Mouse (Mus musculus) erythroid progenitor cell, adult 5-6 weeks (primary cell): ENCODE results near the gene Palld. TPM values are rescaled to one million over a fixed set of nuclear protein-coding genes. Genes with fewer than 3 reads are reported as not detected.

Source experiments
- ATAC-seq: replicated peaks from 2 replicates; pipeline ENCODE4 v1.8.0; 2016; ENCODE audit warnings: moderate number of reproducible peaks, mild to moderate bottlenecking, moderate TSS enrichment, inconsistent platforms; ENCODE audit not compliant: poor library complexity, low FRiP score, severe bottlenecking
- total RNA-seq, 2 experiments: library from RNA; stranded (forward) in 1 of 2; stranded (reverse) in 1 of 2; fragments of 150-400 nt in 1 of 2; fragments of 186-747, 209-891 nt in 1 of 2; gene quantifications; 2 replicates each; pipeline versions ENCODE4 v1.2.3 to v1.2.4; 2015 to 2017; ENCODE audit warnings: low replicate concordance in 2 of 2

Palld gene
- total RNA-seq, 2 experiments from 2014 or later = 3.8 TPM; not detected in 1

DNA sequence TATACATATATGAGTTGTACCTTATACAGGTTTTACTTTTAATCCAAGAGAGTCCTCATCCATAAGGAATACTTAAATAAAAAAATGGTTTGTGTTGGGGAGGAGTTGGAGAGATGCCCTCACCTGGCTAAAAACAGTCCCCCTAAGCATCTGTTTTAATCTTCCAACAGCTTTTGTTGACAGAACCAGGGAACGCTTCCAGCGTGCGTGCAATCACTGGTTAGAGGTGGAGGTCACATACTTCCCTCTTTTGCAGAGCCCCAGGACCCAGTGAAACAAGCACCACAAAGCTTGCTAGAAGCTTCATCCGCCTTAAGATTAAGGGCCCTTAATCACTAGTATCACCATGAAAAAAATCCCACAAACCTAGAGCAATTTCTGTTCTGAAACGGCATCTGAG is 365.0 kb downstream of the Palld start:
- no peak for ATAC-seq

DNA sequence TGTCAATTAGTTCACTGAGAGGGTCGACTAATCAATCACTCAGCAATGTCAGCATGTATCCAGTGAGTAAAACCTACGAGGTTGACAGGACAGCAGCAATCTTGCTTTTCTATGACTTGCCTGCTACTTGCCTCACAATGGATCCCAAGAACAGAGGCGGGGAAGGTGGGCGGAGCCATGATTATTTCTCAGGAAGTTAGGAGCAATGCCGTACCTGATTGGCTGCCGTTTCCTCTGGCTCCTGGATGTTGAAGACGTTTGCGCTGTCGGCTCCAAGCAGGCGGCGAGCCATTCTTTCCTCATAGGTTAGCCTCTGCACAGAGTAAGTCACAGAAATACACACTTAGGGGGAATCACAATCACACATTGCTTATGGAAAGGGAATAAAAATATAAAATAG is 367.0 kb downstream of the Palld start:
- no peak for ATAC-seq

DNA sequence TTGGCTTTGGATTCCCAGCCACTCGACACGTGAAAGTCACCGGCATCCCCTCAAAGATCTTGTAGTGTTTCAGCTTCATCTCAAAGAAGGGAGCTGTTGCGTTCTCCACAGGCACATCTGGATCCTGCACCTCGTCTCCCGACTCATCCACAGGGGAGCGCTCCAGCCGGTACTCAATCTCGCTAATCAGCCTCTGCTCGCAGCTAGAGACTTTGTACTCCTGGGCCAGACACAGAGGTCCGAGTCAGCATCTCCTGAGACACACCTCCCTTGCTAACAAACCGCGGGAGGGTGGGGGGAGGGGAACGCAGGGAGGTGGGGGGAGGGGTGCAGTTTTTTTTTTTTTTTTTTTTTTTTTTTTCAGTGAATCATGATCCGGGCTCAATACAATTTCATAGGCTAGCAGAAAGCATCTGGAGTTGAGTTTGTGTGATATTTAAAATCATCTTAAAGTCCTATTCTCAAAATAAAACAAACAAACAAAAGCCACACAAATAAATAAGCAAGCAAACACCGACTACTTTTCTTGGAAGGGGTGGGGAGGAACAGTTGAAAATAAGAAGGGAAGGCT is 369.0 kb downstream of the Palld start:
- ATAC-seq = no peak

DNA sequence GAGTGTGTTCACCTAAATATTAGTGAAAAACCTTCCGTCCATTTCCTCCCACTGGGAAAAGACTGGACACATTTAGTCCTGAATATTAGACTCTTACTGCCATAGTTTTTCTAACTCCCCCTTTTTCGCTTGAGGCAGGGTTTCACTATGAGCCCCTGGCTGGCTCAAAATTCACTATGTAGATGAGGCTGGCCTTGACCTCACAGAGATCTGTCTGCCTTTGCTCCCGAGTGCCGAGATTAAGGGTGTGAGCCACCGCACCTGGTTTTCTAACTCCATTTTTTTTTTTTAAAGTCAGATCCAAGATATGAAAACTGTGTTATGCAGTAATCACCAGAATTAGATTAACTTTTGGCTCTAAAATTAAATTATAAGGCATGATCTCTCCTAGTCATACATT is 369.7 kb downstream of the Palld start:
- no peak for ATAC-seq

DNA sequence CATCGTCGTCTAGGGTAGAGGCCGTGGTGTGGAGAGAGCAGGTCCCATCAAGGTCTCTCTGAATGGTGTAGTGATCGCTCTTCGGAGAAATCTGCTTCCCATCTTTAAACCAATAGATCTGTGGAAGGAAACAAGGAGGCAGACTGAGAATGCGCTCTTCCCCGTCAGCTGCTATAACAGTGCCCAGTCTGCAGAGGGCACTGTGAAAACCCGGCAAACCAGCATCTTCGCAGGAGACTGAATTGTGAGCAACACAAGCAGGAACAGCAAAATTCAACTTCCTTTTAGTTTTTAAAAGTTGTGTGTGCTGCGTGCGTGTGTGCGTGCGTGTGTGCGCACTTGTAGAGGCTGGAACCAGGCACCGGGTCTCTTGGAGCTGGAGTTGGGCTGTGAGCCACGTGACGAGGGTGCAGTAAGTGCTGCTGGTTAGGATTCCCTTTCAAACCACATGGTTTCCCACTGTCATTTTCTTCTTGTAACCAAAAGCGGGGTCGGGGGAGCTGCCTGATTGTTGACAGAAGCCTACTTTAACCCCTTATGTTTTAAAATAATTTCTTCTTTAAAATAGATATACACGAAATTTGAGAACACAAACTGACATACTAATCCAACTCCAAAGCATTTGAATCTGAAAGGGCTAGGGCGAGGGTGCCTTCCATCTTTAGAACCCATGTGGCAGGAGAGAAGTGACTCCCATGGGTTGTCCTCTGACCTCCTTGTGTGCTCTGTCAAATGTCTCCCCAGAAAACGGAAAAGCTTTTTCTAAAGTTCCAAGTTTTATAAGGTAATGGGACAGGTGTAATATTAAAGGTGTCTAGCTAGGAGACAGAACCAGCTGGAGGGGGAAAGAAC is 370.3 kb downstream of the Palld start:
- no peak for ATAC-seq

DNA sequence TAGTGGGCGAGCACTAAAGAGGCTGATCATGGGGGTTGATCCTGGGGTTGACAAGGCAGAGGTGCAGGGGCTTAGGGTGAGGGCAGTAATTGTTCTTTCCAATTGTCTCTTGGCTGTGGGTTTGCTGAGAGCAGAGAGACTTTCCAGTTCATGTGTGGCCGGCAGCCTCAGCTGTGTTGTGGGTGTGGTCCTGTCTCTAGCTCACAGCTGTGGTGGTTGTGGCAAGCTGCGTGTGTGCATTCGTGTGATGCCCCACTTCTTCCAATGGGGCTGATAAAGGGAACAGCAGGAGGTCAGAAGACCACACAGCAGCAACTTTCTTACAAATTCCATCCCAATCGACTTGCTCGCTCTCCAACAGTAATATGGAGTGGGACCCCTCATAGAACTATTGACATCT is 373.8 kb downstream of the Palld start:
- ATAC-seq = no peak

DNA sequence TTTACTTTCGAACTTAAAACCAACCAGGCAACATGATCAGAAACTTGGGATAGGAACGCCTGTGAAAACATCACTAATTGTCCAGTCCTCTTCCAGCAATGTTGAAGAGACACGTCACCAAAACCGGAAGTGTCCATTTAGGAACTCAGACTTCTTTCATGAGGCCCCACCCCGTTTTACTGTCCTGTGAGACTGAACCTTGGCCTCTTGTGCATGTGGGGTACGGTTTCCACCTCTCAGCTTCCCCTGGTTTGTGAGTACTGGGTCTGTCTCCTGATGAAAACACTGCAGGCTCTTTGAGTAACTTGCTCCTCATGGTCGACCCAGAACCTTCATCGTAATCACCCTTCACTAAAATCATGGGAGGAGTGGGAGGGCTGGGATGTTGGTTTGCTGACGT is 374.3 kb downstream of the Palld start:
- ATAC-seq = no peak

DNA sequence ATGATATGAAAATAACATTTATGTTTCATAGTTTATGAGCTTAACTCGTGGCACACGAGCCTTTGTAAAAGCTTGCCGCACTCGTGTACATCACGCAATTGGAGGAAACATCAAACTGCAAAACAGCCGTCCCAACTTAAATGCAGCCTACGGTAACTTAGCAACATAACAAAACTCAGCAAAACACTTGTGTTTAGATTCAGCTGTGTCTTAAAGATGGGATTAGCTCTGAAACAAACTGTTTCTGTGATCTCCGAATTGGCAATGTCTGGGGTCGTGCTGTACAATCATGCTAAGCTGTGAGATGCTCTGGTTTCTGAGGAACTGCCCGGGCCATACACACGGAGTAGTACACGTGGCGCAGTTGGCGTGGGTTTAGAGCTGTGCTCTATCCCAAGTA is 375.5 kb downstream of the Palld start:
- no peak for ATAC-seq

DNA sequence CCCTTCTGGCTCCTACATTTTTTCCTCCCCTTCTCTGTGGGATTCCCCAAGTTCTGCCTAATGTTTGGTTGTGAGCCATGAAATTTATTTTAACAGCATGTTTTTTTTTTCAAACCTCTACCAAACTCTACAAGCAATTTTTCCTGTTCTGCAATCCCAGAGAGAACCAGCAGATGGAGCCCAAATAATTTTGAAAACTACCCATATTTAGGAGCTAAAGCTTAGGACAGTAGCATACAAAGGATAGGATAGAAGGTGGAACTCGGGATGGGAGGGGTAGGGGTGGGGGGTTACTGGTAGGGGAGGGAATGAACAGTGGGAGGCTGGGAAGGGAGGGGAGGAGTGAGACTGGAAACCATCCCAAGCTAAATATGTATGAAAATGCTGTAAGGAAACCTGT is 380.4 kb downstream of the Palld start:
- no peak for ATAC-seq

DNA sequence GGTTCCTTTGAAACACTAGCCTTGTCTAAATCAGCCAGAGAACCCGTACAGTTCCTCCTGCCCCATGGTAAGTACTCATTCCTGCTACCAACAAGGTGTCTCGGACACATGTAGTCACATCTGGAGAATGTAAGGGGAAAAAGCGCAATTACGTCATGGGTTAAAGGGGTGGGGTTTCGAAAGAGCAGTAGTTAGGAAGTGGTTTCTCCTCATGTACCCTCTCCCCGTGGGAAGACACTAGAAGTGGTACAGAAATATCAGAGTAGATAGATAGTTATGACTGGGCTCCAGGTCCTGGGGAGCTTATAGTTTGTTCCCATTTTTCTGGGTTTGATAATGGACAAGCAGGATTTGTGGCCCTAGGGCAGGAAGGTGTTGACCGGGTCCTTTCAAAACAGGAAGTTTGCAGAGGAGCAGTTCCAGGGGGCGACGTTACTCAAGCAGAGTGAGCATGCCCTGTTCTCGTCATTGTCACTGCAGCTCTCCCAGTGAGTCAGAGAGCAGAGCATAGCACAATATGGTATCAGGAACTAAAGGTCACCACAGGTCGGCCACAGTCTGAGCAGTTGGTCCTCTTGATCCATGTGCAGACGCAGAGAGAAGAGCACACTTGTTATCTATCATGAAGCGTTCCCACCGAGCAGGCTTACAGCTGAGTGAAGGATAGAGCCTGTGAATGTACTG is 384.8 kb downstream of the Palld start:
- no peak for ATAC-seq

DNA sequence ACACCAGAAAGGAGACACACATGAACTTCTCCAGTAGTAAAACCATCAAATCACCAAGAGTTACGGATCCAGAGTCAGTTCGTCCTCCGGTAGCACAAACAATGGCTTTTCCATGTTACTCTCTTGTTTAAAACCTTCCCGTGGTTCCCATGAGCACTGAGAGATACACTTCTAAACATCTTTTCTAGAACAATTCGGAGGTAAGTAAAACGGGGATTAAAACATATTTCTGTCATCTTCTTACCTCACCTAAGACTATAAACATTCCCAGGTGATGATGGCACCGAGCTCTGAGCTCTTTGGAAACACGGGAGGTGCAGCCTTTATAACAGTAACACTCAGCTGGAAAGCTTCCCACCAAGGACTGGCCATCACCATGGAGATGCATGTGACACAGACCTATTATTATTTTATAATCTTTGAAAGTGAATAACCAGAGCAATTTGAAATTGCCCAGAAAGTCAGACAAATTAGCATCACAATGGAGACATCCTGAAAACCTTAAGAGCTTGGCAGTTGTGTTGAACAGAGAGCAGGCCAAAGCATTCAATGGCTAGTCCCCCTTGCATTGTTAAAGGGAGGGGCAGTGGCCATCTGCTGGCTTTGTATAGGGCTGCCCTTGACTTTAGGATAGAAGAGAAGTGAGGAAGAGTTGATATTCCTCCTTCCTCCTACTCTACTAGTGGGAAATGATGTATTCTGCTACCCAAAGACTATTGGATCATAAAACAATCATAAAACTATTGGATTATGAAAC is 385.6 kb downstream of the Palld start:
- ATAC-seq = no peak

DNA sequence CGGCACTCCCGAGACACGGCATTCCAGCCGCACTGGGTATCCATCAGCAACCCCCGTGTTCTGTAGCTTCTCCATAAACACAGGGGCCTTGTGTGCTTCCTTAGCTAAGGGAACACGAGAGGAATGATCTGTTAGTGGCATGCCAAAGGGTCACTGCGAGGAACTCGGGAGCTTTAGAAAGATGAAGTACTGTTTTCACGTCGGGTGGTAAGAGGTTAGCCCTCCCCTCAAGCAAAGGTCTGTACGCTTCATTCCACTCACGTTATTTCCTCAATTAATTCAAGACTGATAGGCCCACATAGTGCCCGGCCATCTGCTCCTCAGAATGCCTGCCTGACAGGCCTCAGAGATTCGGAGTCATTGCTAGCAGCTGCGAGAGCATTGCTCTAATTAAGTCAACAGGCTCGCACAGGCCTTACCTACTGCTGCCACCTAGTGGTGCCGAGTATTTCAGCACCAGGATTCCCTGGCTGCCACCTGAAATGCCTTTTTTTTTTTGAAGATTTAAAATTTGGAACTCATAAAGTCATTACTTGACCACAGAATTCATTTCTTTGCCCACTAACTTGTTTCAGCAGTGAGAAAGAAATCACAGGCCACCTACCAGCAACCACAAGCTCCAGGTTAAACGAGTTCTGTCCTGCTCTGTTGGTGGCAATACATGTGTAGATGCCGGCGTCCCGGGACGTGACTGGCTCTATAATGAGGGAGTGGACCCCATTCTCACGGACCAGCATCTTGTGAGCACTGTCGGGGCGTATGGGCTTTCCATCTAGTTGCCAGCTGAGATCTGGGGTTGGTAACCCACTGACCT is 386.4 kb downstream of the Palld start:
- 0 out of 2 replicates have a peak, but pooled peaks have one; percentile 49 for ATAC-seq

DNA sequence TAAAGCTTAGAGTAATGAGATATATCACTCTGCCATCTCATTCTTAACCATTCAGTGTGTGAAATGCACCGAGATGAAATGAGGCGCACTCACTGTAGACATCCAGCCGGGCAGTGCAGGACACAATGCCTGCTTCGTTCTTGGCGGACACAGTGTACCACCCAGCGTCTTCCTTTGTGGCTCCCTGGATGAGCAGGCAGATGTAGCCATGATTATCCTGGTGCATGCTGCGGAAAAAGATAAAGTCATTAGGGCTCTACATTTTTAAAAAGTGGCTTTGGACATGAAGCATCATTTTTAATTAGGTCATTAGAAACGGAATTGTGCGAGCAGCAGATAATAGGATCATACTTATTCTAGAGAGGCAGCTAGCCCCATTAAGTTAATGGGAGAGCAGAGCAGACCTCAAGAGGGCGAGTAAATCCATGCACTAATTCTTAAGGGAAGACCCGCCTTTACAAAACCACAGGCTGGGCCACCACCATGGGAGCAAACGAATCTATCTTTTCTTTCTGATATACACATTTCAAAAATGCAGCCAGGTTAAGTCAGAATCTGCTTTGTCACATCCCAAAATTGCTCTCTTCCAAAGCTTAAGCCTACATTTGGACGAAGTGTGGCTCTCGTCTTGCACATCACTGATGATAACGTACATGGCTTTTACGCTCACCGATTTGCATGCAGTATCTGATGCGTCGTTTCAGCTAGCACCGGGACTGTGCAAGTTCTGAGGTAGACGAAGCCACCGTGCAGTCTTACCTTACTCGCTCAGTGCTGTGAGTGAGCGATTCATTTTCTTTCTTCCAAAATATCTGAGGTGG is 387.2 kb downstream of the Palld start:
- ATAC-seq = no peak

DNA sequence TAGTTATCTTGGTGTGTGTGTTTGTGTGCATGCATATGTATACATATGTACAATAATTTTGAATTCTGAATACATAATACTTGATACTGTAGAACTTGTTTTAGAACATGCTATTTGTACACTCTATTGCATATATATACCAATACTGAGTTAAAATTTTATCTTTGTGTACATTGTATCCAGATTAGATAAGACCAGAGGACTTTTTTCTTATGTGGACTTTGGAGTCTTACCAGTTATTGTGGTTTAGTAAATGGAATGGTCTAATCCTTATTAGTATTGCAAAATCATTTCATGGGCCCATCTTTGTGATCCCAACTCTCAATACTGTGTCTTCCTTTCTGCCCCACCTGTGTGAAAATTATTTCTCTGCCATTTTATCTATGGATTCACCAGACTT is 400.2 kb downstream of the Palld start:
- no peak for ATAC-seq

DNA sequence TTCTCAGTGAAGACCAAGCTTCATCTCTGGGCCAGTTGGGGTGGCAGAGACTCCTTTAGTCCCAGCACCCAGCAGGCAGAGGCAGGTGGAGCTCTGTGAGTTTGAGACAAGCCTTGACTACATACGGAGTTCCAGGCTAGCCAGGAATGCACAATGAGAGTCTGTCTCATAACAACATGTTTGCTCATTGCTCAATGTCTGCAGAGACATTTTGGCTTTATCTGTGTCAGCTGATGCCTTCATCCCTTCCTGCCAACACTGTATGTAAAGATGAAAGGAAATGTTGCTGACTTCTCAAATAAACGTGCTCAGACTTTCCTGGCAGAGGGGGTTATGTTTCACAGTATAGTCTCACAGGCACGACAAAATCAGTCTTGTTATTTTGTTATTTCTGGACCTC is 401.6 kb downstream of the Palld start:
- ATAC-seq = no peak

DNA sequence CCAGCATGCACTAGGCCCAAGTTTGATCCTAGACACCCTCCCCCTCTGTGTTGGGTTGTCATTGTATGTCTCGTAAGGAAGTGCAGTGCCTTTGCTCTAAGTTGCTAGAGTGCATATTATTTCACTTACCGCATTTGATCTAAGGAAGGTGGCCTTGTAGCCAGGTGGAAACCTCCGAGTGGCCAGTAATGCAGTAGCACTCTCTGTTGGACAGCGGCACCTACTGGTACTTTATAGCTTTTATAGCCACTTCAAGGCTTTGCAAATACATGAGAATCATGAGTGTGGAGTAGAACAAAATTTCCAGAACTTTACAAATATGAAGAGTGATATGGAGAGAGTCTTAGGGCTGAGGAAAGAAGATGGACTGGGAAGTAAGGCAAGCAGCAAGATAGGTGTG is 403.5 kb downstream of the Palld start:
- no peak for ATAC-seq

DNA sequence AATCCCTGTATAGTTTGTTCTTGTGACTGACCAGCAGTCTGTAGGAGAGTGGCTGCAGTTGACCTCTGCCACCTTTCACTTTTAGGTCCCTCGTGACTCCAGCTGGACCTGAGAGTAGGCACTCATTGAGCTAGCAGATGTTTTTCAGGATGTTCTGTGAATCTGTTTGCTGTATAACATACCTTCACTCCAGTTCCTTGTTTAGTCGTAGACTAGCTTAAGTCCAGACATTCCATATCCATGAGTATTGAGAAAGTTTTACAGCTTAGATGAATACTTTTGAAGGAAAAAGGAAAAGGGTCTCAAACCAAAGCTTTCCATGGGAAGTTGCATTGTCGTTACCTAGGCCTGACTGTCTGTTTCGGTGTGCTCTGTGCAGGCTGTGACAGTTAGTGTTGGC is 405.4 kb downstream of the Palld start:
- no peak for ATAC-seq

DNA sequence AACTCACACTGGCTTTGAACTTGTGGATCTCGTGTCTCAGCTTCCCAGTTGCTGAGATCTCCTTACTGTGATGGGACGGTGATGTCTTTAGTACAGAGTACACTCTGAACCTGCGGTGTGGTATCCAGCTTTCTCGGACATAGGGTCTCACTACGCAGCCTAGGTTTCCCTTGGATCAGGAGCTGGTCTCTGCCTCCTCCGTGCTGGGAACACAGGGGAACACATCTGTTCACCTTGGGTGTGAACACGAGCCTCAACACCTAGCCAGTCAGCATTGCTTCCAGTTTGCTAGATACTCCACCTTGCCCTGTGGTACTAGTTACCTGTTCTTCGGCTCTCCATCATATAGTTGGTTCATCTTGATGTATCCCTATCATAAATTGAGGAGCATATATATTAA is 413.9 kb downstream of the Palld start:
- ATAC-seq = no peak
